Mouse (Mus musculus) adrenal gland, postnatal 4 days (tissue): ENCODE data around the gene Gm4787. TPM values are rescaled to one million over a fixed set of nuclear protein-coding genes. Genes with fewer than 3 reads are reported as not detected.
"Not testable (repeated sequence)": the region's sequence is repeated elsewhere in the genome, so short reads cannot be mapped to it uniquely, and the experiment has no call there.

Experiments
- DNase-seq, 2 experiments: peaks; one replicate each; pipeline ENCODE4 v3.0.0; 2021 to 2022; ENCODE audit warnings: low spot score in 2 of 2, mixed read lengths in 2 of 2
- long read RNA-seq, 2 experiments: library from polyadenylated mRNA; stranded (forward); transcript quantifications; one replicate each; pipeline ENCODE4 v2.0.0; 2021
- total RNA-seq, 2 experiments: library from RNA; stranded (reverse); gene quantifications; 2 replicates each; pipeline ENCODE4 v1.2.3; 2021

The Gm4787 gene
- 1 to 10 TPM; 1.1 to 1.5 TPM for total RNA-seq
- long read RNA-seq, experiment 1: 0 reads
- long read RNA-seq, experiment 2: 0 reads

GRCm38 (mm10) chr12:81379364-81379763 lies at the start of gene Gm4787:
Gene Gm4787 (minus strand): TSS chr12:81379464.
- DNase-seq: not testable (repeated sequence)

DNA sequence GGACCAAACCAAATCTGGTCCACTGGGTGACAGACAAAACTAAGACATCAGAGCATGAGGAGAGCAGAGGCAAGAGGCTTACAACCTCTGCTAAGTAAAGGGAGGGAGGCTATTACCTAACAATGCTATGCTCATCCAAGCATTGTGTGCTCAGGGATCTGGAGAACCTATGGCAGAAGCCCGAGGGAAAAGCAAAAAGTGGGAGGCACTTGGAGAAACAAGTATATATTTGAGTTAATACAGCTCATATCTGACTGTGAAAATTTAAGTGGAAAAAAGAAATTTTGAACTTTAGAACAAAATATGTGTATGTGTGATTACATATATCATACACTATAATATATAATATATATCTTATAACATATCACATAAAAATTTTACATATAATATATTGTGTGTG lies 42.6 kb upstream of the Gm4787 start, which contains the start of gene Adam4:
Gene Adam4, minus strand, starts transcription at position 101 of the 400 bp plus-strand sequence.
- DNase-seq: no peak

- DNase-seq: no peak
Measured at GRCm38 (mm10) chr12:81413211-81413610, 33.9 kb upstream of the Gm4787 start.

GRCm38 (mm10) chr12:81408966-81409365 lies 29.7 kb upstream of the Gm4787 start:
- no peak for DNase-seq

DNA sequence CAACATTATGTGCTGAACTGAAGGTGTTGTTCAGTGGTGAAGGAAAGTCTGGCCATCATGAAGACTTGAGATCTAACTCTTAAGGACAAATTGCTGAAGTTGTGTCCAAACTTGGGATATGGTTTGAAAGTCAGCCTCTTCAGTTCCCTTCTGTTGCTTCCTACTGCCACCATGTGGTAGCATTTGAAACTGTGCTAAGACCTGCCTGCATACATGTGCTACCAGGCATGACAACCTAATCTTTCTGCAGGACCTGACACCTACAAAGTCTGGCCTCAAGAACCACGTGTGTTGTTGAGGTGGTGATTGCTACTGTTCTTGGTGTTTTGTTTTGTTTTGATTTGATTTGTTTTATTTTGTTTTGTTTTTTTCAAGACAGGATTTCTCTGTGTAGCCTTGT lies 22.9 kb upstream of the Gm4787 start:
- DNase-seq: peak in 1 of 2 experiments; percentile 15

DNA sequence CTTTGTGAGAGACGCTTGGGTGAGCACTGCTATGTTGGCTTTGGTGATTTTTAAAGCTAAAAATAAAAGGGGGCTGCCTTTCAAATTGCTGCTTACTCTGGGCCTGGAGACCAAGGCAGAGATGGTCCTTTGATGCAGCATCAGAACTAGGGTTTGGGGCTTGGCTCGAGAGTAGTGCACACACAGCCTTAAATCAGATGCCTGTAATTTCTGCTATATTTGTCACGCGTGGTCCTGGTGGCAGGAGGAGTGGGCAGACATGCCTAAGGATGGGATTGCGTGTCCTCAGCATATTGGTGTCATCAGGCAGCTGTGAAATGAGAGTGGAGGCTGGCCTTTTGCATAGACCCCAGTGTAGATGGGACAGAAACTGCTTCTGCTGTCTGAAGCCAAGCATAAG lies 45.4 kb downstream of the Gm4787 start:
- no peak for DNase-seq

DNA sequence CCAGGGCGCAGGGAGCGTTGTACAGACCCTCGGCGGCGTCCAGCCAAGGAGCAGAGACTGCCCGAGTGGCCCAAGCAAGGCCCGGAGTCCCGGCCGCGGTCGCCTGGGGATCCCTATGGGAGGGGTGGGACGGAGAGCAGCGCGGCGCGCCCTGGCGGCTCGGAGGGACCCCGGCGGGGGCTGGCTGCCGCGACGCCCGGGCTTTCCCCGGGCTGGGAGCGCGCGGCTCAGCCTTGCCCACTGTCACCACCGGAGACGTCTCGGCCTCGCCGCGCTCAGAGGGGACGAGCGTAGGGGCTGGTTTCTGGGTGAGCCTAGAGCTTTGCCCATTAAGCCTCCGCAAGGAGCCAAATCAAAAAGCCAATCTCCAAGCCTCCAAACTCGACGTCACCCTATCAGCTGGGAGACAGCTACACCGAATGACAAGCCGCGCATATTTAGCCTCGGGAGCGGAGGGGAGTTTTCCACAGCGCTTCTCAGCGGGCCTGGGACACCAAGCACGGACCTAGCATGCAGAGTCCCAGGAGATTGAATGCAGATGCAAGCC lies 46.3 kb downstream of the Gm4787 start, which contains the start of gene Slc8a3:
Gene Slc8a3, minus strand, starts transcription at position 306 of the 547 bp plus-strand sequence.
- DNase-seq: no peak

- DNase-seq: no peak
Measured at GRCm38 (mm10) chr12:81331937-81332874, 47.1 kb downstream of the Gm4787 start.

- DNase-seq: no peak
Measured at GRCm38 (mm10) chr12:81331046-81331638, 48.1 kb downstream of the Gm4787 start.

Other genes with a start within 250 kb of the Gm4787 start
- 1 to 10 TPM; 2.2 to 3.1 TPM for gene Slc8a3, start 46.3 kb downstream of the Gm4787 start, total RNA-seq
- 1 to 10 TPM; 1.7 to 2.6 TPM for gene Adam4, start 42.5 kb upstream of the Gm4787 start, total RNA-seq
- 100 to 1,000 TPM in 1 of 2 experiments, 10 to 100 TPM in 1; 90.3 to 114 TPM for gene Cox16, start 105.7 kb upstream of the Gm4787 start, total RNA-seq
- gene Gm20498, start 153.4 kb upstream of the Gm4787 start, total RNA-seq: 10 to 100 TPM; 25.6 to 29.4 TPM
- gene Synj2bp, start 153.4 kb upstream of the Gm4787 start, total RNA-seq: 10 to 100 TPM; 28.0 to 31.2 TPM
- under 1 TPM; 0.08 to 0.11 TPM for gene Adam21, start 189.0 kb upstream of the Gm4787 start, total RNA-seq
- 10 to 100 TPM; 33.0 to 37.3 TPM for gene Med6, start 215.5 kb upstream of the Gm4787 start, total RNA-seq